Mouse (Mus musculus) hindbrain, embryonic 13.5 days (tissue): ENCODE measurements around the gene Clec4n. TPM values are rescaled to one million over a fixed set of nuclear protein-coding genes. Genes with fewer than 3 reads are reported as not detected.
"Not testable (repeated sequence)": the region's sequence is repeated elsewhere in the genome, so short reads cannot be mapped to it uniquely, and the experiment has no call there.

Experiments used
- ATAC-seq: fragments of 200-750 bp; cut with Nextera tagmentation; 2 replicates; pipeline ENCODE4 v1.8.0; 2017; ENCODE audit warnings: moderate TSS enrichment; ENCODE audit not compliant: low FRiP score
- H3K27ac ChIP-seq: fragments of 300-500 bp; sonication (generic); 2 replicates; pipeline ENCODE4 v1.5.1; 2015; ENCODE audit warnings: inconsistent platforms, mild to moderate bottlenecking, moderate library complexity
- H3K27me3 ChIP-seq: fragments of 300-500 bp; sonication (generic); 2 replicates; pipeline ENCODE4 v1.6.1; 2015; ENCODE audit warnings: mild to moderate bottlenecking, inconsistent platforms
- H3K36me3 ChIP-seq: fragments of 300-500 bp; sonication (generic); 2 replicates; pipeline ENCODE4 v1.6.1; 2015; ENCODE audit warnings: mild to moderate bottlenecking, inconsistent platforms
- H3K4me1 ChIP-seq: fragments of 300-500 bp; sonication (generic); replicated peaks from 2 replicates; pipeline ENCODE4 v1.6.1; 2015; ENCODE audit warnings: inconsistent platforms
- H3K4me2 ChIP-seq: fragments of 300-500 bp; sonication (generic); 2 replicates; pipeline ENCODE4 v1.6.1; 2015; ENCODE audit warnings: inconsistent platforms, mild to moderate bottlenecking, moderate library complexity
- H3K4me3 ChIP-seq: fragments of 300-500 bp; sonication (generic); 2 replicates; pipeline ENCODE4 v1.5.1; 2015; ENCODE audit warnings: mild to moderate bottlenecking, inconsistent platforms
- H3K9ac ChIP-seq: fragments of 300-500 bp; sonication (generic); 2 replicates; pipeline ENCODE4 v1.6.1; 2015; ENCODE audit warnings: mild to moderate bottlenecking, inconsistent platforms
- H3K9me3 ChIP-seq: fragments of 300-500 bp; sonication (generic); 2 replicates; pipeline ENCODE4 v1.6.1; 2016; ENCODE audit warnings: inconsistent platforms
- WGBS: fragments of 180-500 bp; shearing (Covaris S2); methylation state at CpG from one replicate; pipeline ENCODE4 v1.1.7; 2015; 5-methylcytosine and 5-hydroxymethylcytosine counted together
- polyA plus RNA-seq: library from polyadenylated mRNA; unstranded; fragments of >200 nt; fragmentation: Nextera tagmentation; extraction: Ambion mirVana; gene quantifications from 2 replicates; pipeline ENCODE4 v1.2.1, GENCODE M21; 2015

Clec4n gene
- polyA plus RNA-seq, 1 experiment from 2014 or later: 1.2 TPM

- Histone ChIP-seq H3K4me1 (no peaks in the 10 kb centered on the region), H3K9me3 (no peaks in the 10 kb centered on the region), H3K4me3 (no peak overlapping the region), H3K36me3 (no peaks in the 10 kb centered on the region), H3K27me3 (no peaks in the 10 kb centered on the region), H3K4me2 (no peak overlapping the region), H3K9ac (no peak overlapping the region), H3K27ac (no peak overlapping the region)
- 85% methylated on average over 4 of the region's 4 CpGs for WGBS
- no peak for ATAC-seq
Observed at GRCm38 (mm10) chr6:123259889-123260603, 30.4 kb downstream of the Clec4n start.

GRCm38 (mm10) chr6:123260868-123261267 lies 31.2 kb downstream of the Clec4n start:
- H3K9ac ChIP-seq: no peak overlapping the region
- H3K4me2 ChIP-seq: no peak overlapping the region
- H3K27ac ChIP-seq: no peak overlapping the region
- 88% methylated on average over 1 of the region's 1 CpGs for WGBS
- H3K36me3 ChIP-seq: no peaks in the 10 kb centered on the region
- no peaks in the 10 kb centered on the region for H3K9me3 ChIP-seq
- no peak for ATAC-seq
- no peaks in the 10 kb centered on the region for H3K4me1 ChIP-seq
- no peak overlapping the region for H3K4me3 ChIP-seq
- H3K27me3 ChIP-seq: no peaks in the 10 kb centered on the region

- H3K27ac ChIP-seq: no peak within 1 kb of the TSS
- ATAC-seq: no peak
- no peaks in the 10 kb centered on the region for H3K36me3 ChIP-seq
- H3K4me3 ChIP-seq: no peak within 1 kb of the TSS
- H3K27me3 ChIP-seq: no peaks in the 10 kb centered on the region
- H3K9ac ChIP-seq: no peak within 1 kb of the TSS
- WGBS: 78% methylated on average over 4 of the region's 4 CpGs
- H3K9me3 ChIP-seq: no peaks in the 10 kb centered on the region
- no peak within 1 kb of the TSS for H3K4me2 ChIP-seq
- no peaks in the 10 kb centered on the region for H3K4me1 ChIP-seq
Observed at GRCm38 (mm10) chr6:123261555-123262161, 32.0 kb downstream of the Clec4n start, which contains the start of gene Clec4d. Gene Clec4d, plus strand, starts transcription at chr6:123262111.

GRCm38 (mm10) chr6:123264194-123264593 lies 34.6 kb downstream of the Clec4n start:
- no peaks in the 10 kb centered on the region for H3K36me3 ChIP-seq
- no peak overlapping the region for H3K4me2 ChIP-seq
- no peaks in the 10 kb centered on the region for H3K4me1 ChIP-seq
- no peak overlapping the region for H3K9ac ChIP-seq
- no peaks in the 10 kb centered on the region for H3K27me3 ChIP-seq
- no peak for ATAC-seq
- no peaks in the 10 kb centered on the region for H3K9me3 ChIP-seq
- 93% methylated on average over 3 of the region's 3 CpGs for WGBS
- H3K4me3 ChIP-seq: no peak overlapping the region
- no peak overlapping the region for H3K27ac ChIP-seq

GRCm38 (mm10) chr6:123265809-123266208 lies 36.2 kb downstream of the Clec4n start:
- WGBS: 89% methylated on average over 4 of the region's 4 CpGs
- no peak overlapping the region for H3K4me2 ChIP-seq
- no peaks in the 10 kb centered on the region for H3K27me3 ChIP-seq
- H3K9me3 ChIP-seq: peaks cover 5% of the 10 kb centered on the region; the same call in 1 of the 2 replicates
- H3K36me3 ChIP-seq: no peaks in the 10 kb centered on the region
- no peak for ATAC-seq
- H3K9ac ChIP-seq: no peak overlapping the region
- no peaks in the 10 kb centered on the region for H3K4me1 ChIP-seq
- H3K27ac ChIP-seq: no peak overlapping the region
- no peak overlapping the region for H3K4me3 ChIP-seq

GRCm38 (mm10) chr6:123266945-123267344 lies 37.3 kb downstream of the Clec4n start:
- Histone ChIP-seq H3K4me3 (no peak overlapping the region), H3K4me2 (no peak overlapping the region), H3K9me3 (peaks cover 5% of the 10 kb centered on the region; the same call in 1 of the 2 replicates), H3K4me1 (no peaks in the 10 kb centered on the region), H3K36me3 (no peaks in the 10 kb centered on the region), H3K27me3 (no peaks in the 10 kb centered on the region), H3K9ac (no peak overlapping the region), H3K27ac (no peak overlapping the region)
- no peak for ATAC-seq
- 87% methylated on average over 5 of the region's 5 CpGs for WGBS

- Histone ChIP-seq H3K27ac (no peak overlapping the region), H3K9me3 (no peaks in the 10 kb centered on the region), H3K27me3 (no peaks in the 10 kb centered on the region), H3K4me3 (no peak overlapping the region), H3K4me1 (no peaks in the 10 kb centered on the region), H3K36me3 (no peaks in the 10 kb centered on the region), H3K4me2 (no peak overlapping the region), H3K9ac (no peak overlapping the region)
- 92% methylated on average over 2 of the region's 2 CpGs for WGBS
- ATAC-seq: no peak
Observed at GRCm38 (mm10) chr6:123279443-123279842, 49.8 kb downstream of the Clec4n start.

- Histone ChIP-seq H3K27ac (no peak overlapping the region), H3K4me3 (no peak overlapping the region), H3K36me3 (no peaks in the 10 kb centered on the region), H3K4me1 (no peaks in the 10 kb centered on the region), H3K9me3 (no peaks in the 10 kb centered on the region), H3K27me3 (no peaks in the 10 kb centered on the region), H3K9ac (no peak overlapping the region), H3K4me2 (no peak overlapping the region)
- 91% methylated on average over 2 of the region's 2 CpGs for WGBS
- ATAC-seq: no peak
Observed at GRCm38 (mm10) chr6:123286311-123286710, 56.7 kb downstream of the Clec4n start.

- H3K36me3 ChIP-seq: no peaks in the 10 kb centered on the region
- H3K9me3 ChIP-seq: no peaks in the 10 kb centered on the region
- no peaks in the 10 kb centered on the region for H3K4me1 ChIP-seq
- 91% methylated on average over 10 of the region's 10 CpGs for WGBS
- no peaks in the 10 kb centered on the region for H3K27me3 ChIP-seq
- no peak overlapping the region for H3K4me2 ChIP-seq
- no peak overlapping the region for H3K4me3 ChIP-seq
- ATAC-seq: no peak
- H3K27ac ChIP-seq: no peak overlapping the region
- no peak overlapping the region for H3K9ac ChIP-seq
Observed at GRCm38 (mm10) chr6:123288931-123289330, 59.3 kb downstream of the Clec4n start.

GRCm38 (mm10) chr6:123289753-123290152 lies 60.1 kb downstream of the Clec4n start, which contains the start of gene Clec4e:
Gene Clec4e, minus strand, starts transcription at chr6:123289870.
- no peak within 1 kb of the TSS for H3K4me2 ChIP-seq
- no peak within 1 kb of the TSS for H3K4me3 ChIP-seq
- H3K4me1 ChIP-seq: no peaks in the 10 kb centered on the region
- H3K27me3 ChIP-seq: no peaks in the 10 kb centered on the region
- ATAC-seq: no peak
- no peak within 1 kb of the TSS for H3K27ac ChIP-seq
- 79% methylated on average over 4 of the region's 4 CpGs for WGBS
- H3K9me3 ChIP-seq: no peaks in the 10 kb centered on the region
- H3K9ac ChIP-seq: no peak within 1 kb of the TSS
- H3K36me3 ChIP-seq: no peaks in the 10 kb centered on the region

- no peak overlapping the region for H3K4me3 ChIP-seq
- WGBS: 93% methylated on average over 1 of the region's 1 CpGs
- H3K27ac ChIP-seq: no peak overlapping the region
- no peaks in the 10 kb centered on the region for H3K27me3 ChIP-seq
- H3K4me2 ChIP-seq: no peak overlapping the region
- no peaks in the 10 kb centered on the region for H3K4me1 ChIP-seq
- H3K36me3 ChIP-seq: no peaks in the 10 kb centered on the region
- no peak overlapping the region for H3K9ac ChIP-seq
- no peaks in the 10 kb centered on the region for H3K9me3 ChIP-seq
- ATAC-seq: no peak
Observed at GRCm38 (mm10) chr6:123292751-123293400, 63.2 kb downstream of the Clec4n start.

- H3K27ac ChIP-seq, H3K9ac ChIP-seq, ATAC-seq, H3K4me2 ChIP-seq, H3K4me3 ChIP-seq, H3K36me3 ChIP-seq, H3K4me1 ChIP-seq, H3K27me3 ChIP-seq, H3K9me3 ChIP-seq: not testable (repeated sequence)
- WGBS: 94% methylated on average over 11 of the region's 11 CpGs
Observed at GRCm38 (mm10) chr6:123293509-123293908, 63.9 kb downstream of the Clec4n start.
